Mouse (Mus musculus): ENCODE results near the gene Dnah8.
A peak's percentile ranks its signal among the peaks of the same experiment; 100 is the strongest.

The Dnah8 gene

GRCm38 (mm10) chr17:30663170-30663569, 39.0 kb downstream of the Dnah8 start:
- no peak for DNase-seq (ENCODE audit: low spot score)

GRCm38 (mm10) chr17:30664856-30665255, 40.7 kb downstream of the Dnah8 start:
- no peak for DNase-seq (ENCODE audit: low spot score)

- DNase-seq (ENCODE audit: low spot score), result no peak
Measured at GRCm38 (mm10) chr17:30672556-30672955, 48.4 kb downstream of the Dnah8 start.

- no peak for DNase-seq (ENCODE audit: low spot score)
Measured at GRCm38 (mm10) chr17:30673023-30673422, 48.9 kb downstream of the Dnah8 start.

GRCm38 (mm10) chr17:30675021-30675740, 51.0 kb downstream of the Dnah8 start:
- no peak for DNase-seq (ENCODE audit: low spot score)

GRCm38 (mm10) chr17:30678523-30678922, 54.4 kb downstream of the Dnah8 start:
- no peak for DNase-seq (ENCODE audit: low spot score)

GRCm38 (mm10) chr17:30679612-30680011, 55.5 kb downstream of the Dnah8 start:
- no peak for DNase-seq (ENCODE audit: low spot score)

- DNase-seq (ENCODE audit: low spot score), result no peak
Measured at GRCm38 (mm10) chr17:30681604-30682003, 57.5 kb downstream of the Dnah8 start.

- no peak for DNase-seq (ENCODE audit: low spot score)
Measured at GRCm38 (mm10) chr17:30690181-30690580, 66.0 kb downstream of the Dnah8 start.

GRCm38 (mm10) chr17:30691481-30691880, 67.3 kb downstream of the Dnah8 start:
- DNase-seq (ENCODE audit: low spot score), result no peak

GRCm38 (mm10) chr17:30694281-30694680, 70.1 kb downstream of the Dnah8 start:
- DNase-seq (ENCODE audit: low spot score), result no peak

- DNase-seq (ENCODE audit: low spot score), result no peak
Measured at GRCm38 (mm10) chr17:30714732-30715131, 90.6 kb downstream of the Dnah8 start.

- no peak for DNase-seq (ENCODE audit: low spot score)
Measured at GRCm38 (mm10) chr17:30718197-30718596, 94.0 kb downstream of the Dnah8 start.

- DNase-seq (ENCODE audit: low spot score), result no peak
Measured at GRCm38 (mm10) chr17:30719031-30719430, 94.9 kb downstream of the Dnah8 start.

- no peak for DNase-seq (ENCODE audit: low spot score)
Measured at GRCm38 (mm10) chr17:30727788-30728187, 103.6 kb downstream of the Dnah8 start.

GRCm38 (mm10) chr17:30732736-30733135, 108.6 kb downstream of the Dnah8 start:
- no peak for DNase-seq (ENCODE audit: low spot score)

- no peak for DNase-seq (ENCODE audit: low spot score)
Measured at GRCm38 (mm10) chr17:30734770-30735169, 110.6 kb downstream of the Dnah8 start.

- no peak for DNase-seq (ENCODE audit: low spot score)
Measured at GRCm38 (mm10) chr17:30735454-30735853, 111.3 kb downstream of the Dnah8 start.

GRCm38 (mm10) chr17:30737797-30738196, 113.6 kb downstream of the Dnah8 start:
- no peak for DNase-seq (ENCODE audit: low spot score)

GRCm38 (mm10) chr17:30739769-30740168, 115.6 kb downstream of the Dnah8 start:
- no peak for DNase-seq (ENCODE audit: low spot score)

- no peak for DNase-seq (ENCODE audit: low spot score)
Measured at GRCm38 (mm10) chr17:30743947-30744346, 119.8 kb downstream of the Dnah8 start.

GRCm38 (mm10) chr17:30746056-30747024, 122.2 kb downstream of the Dnah8 start:
- peak; percentile 42 for DNase-seq (ENCODE audit: low spot score)

GRCm38 (mm10) chr17:30749391-30749790, 125.2 kb downstream of the Dnah8 start:
- no peak for DNase-seq (ENCODE audit: low spot score)
